Mouse (Mus musculus): ENCODE results near the gene Kcnc3. TPM values are rescaled to one million over a fixed set of nuclear protein-coding genes. Genes with fewer than 3 reads are reported as not detected.

The Kcnc3 gene
- polyA plus RNA-seq, 1 experiment from 2014 or later: 4.4 TPM

GRCm38 (mm10) chr7:44572213-44572701 lies 18.2 kb upstream of the Kcnc3 start, which contains the start of gene Napsa:
TSS of gene Napsa (plus strand) at chr7:44572380.
- Histone ChIP-seq H3K36me3 (no peaks in the 10 kb centered on the region), H3K9ac (replicated peaks) (no peak within 1 kb of the TSS), H3K27ac (no peak within 1 kb of the TSS), H3K9me3 (no peaks in the 10 kb centered on the region), H3K4me1 (replicated peaks) (no peaks in the 10 kb centered on the region), H3K4me3 (replicated peaks) (no peak within 1 kb of the TSS), H3K27me3 (peaks cover 3% of the 10 kb centered on the region), H3K4me2 (replicated peaks) (no peak within 1 kb of the TSS)
- ATAC-seq: no peak
- 31% methylated on average over 7 of the region's 7 CpGs for WGBS

- Histone ChIP-seq H3K4me3 (replicated peaks) (no peak overlapping the region), H3K4me1 (replicated peaks) (no peaks in the 10 kb centered on the region), H3K36me3 (no peaks in the 10 kb centered on the region), H3K9me3 (no peaks in the 10 kb centered on the region), H3K4me2 (replicated peaks) (no peak overlapping the region), H3K27ac (no peak overlapping the region), H3K27me3 (peaks cover 3% of the 10 kb centered on the region), H3K9ac (replicated peaks) (no peak overlapping the region)
- ATAC-seq: no peak
- 72% methylated on average over 5 of the region's 5 CpGs for WGBS
Measured at GRCm38 (mm10) chr7:44572956-44573484, 17.4 kb upstream of the Kcnc3 start.

- H3K9me3 ChIP-seq: no peaks in the 10 kb centered on the region
- no peaks in the 10 kb centered on the region for H3K36me3 ChIP-seq
- H3K27ac ChIP-seq: no peak overlapping the region
- WGBS: 57% methylated on average over 5 of the region's 5 CpGs
- no peak overlapping the region for H3K9ac ChIP-seq (replicated peaks)
- H3K4me3 ChIP-seq (replicated peaks): no peak overlapping the region
- ATAC-seq: no peak
- no peak overlapping the region for H3K4me2 ChIP-seq (replicated peaks)
- peaks cover 3% of the 10 kb centered on the region; the same call in 1 of the 2 replicates for H3K27me3 ChIP-seq
- no peaks in the 10 kb centered on the region for H3K4me1 ChIP-seq (replicated peaks)
Measured at GRCm38 (mm10) chr7:44576333-44576844, 14.1 kb upstream of the Kcnc3 start.

- no peak overlapping the region for H3K4me3 ChIP-seq (replicated peaks)
- H3K36me3 ChIP-seq: no peaks in the 10 kb centered on the region
- H3K27ac ChIP-seq: no peak overlapping the region
- no peaks in the 10 kb centered on the region for H3K9me3 ChIP-seq
- H3K4me1 ChIP-seq (replicated peaks): no peaks in the 10 kb centered on the region; the same call in 1 of the 2 replicates
- ATAC-seq: no peak
- peaks cover 18% of the 10 kb centered on the region for H3K27me3 ChIP-seq
- H3K9ac ChIP-seq (replicated peaks): no peak overlapping the region
- no peak overlapping the region for H3K4me2 ChIP-seq (replicated peaks)
- WGBS: 80% methylated on average over 6 of the region's 6 CpGs
Measured at GRCm38 (mm10) chr7:44581637-44582036, 8.8 kb upstream of the Kcnc3 start.

GRCm38 (mm10) chr7:44582709-44583108 lies 7.8 kb upstream of the Kcnc3 start:
- Histone ChIP-seq H3K4me1 (replicated peaks) (peaks cover 8% of the 10 kb centered on the region), H3K4me3 (replicated peaks) (no peak overlapping the region), H3K9me3 (no peaks in the 10 kb centered on the region), H3K27me3 (peaks cover 24% of the 10 kb centered on the region), H3K27ac (no peak overlapping the region), H3K9ac (replicated peaks) (no peak overlapping the region), H3K4me2 (replicated peaks) (no peak overlapping the region), H3K36me3 (no peaks in the 10 kb centered on the region)
- WGBS: 86% methylated on average over 5 of the region's 5 CpGs
- no peak for ATAC-seq

GRCm38 (mm10) chr7:44583146-44583545 lies 7.3 kb upstream of the Kcnc3 start:
- Histone ChIP-seq H3K27me3 (peaks cover 28% of the 10 kb centered on the region), H3K4me3 (replicated peaks) (no peak overlapping the region), H3K4me1 (replicated peaks) (peaks cover 12% of the 10 kb centered on the region), H3K27ac (no peak overlapping the region), H3K9ac (replicated peaks) (no peak overlapping the region), H3K4me2 (replicated peaks) (no peak overlapping the region), H3K36me3 (no peaks in the 10 kb centered on the region), H3K9me3 (no peaks in the 10 kb centered on the region)
- WGBS: 88% methylated on average over 1 of the region's 1 CpGs
- no peak for ATAC-seq

- 84% methylated on average over 4 of the region's 4 CpGs for WGBS
- no peak overlapping the region for H3K4me2 ChIP-seq (replicated peaks)
- no peak for ATAC-seq
- no peak overlapping the region for H3K27ac ChIP-seq
- H3K4me3 ChIP-seq (replicated peaks): no peak overlapping the region
- no peaks in the 10 kb centered on the region for H3K9me3 ChIP-seq
- peaks cover 34% of the 10 kb centered on the region for H3K27me3 ChIP-seq
- H3K4me1 ChIP-seq (replicated peaks): peaks cover 24% of the 10 kb centered on the region
- H3K9ac ChIP-seq (replicated peaks): no peak overlapping the region
- no peaks in the 10 kb centered on the region for H3K36me3 ChIP-seq
Measured at GRCm38 (mm10) chr7:44584265-44584804, 6.1 kb upstream of the Kcnc3 start.

GRCm38 (mm10) chr7:44584921-44585320 lies 5.5 kb upstream of the Kcnc3 start:
- Histone ChIP-seq H3K36me3 (no peaks in the 10 kb centered on the region), H3K9ac (replicated peaks) (no peak overlapping the region), H3K4me3 (replicated peaks) (no peak overlapping the region), H3K9me3 (no peaks in the 10 kb centered on the region), H3K4me2 (replicated peaks) (no peak overlapping the region), H3K4me1 (replicated peaks) (peaks cover 30% of the 10 kb centered on the region), H3K27ac (no peak overlapping the region), H3K27me3 (peaks cover 34% of the 10 kb centered on the region)
- ATAC-seq: no peak
- WGBS: 90% methylated on average over 6 of the region's 6 CpGs

- Histone ChIP-seq H3K9me3 (no peaks in the 10 kb centered on the region), H3K4me1 (replicated peaks) (peaks cover 35% of the 10 kb centered on the region), H3K36me3 (no peaks in the 10 kb centered on the region), H3K4me3 (replicated peaks) (no peak overlapping the region), H3K27me3 (peaks cover 34% of the 10 kb centered on the region), H3K9ac (replicated peaks) (no peak overlapping the region), H3K27ac (no peak overlapping the region), H3K4me2 (replicated peaks) (0 out of 2 replicates have a peak overlapping the region, but pooled peaks have one; percentile 95)
- 91% methylated on average over 6 of the region's 6 CpGs for WGBS
- no peak for ATAC-seq
Measured at GRCm38 (mm10) chr7:44585606-44586005, 4.9 kb upstream of the Kcnc3 start.

- Histone ChIP-seq H3K36me3 (no peaks in the 10 kb centered on the region), H3K9ac (replicated peaks) (peak overlapping the region; percentile 58), H3K4me1 (replicated peaks) (peaks cover 42% of the 10 kb centered on the region), H3K4me2 (replicated peaks) (peak overlapping the region; percentile 95), H3K27me3 (peaks cover 38% of the 10 kb centered on the region), H3K27ac (no peak overlapping the region), H3K9me3 (no peaks in the 10 kb centered on the region), H3K4me3 (replicated peaks) (peak overlapping the region; percentile 65)
- 7% methylated on average over 19 of the region's 19 CpGs for WGBS
- no peak for ATAC-seq
Measured at GRCm38 (mm10) chr7:44586518-44586917, 3.9 kb upstream of the Kcnc3 start.

- no peak overlapping the region for H3K27ac ChIP-seq
- peak; percentile 49 for ATAC-seq
- WGBS: under 1% methylated on average over 18 of the region's 18 CpGs
Measured at GRCm38 (mm10) chr7:44586930-44587329, 3.5 kb upstream of the Kcnc3 start.

GRCm38 (mm10) chr7:44587676-44588075 lies 2.8 kb upstream of the Kcnc3 start:
- 39% methylated on average over 6 of the region's 6 CpGs for WGBS
- peaks cover 53% of the 10 kb centered on the region for H3K4me1 ChIP-seq (replicated peaks)

More at GRCm38 (mm10) chr7:44586930-44587329, 3.5 kb upstream of the Kcnc3 start:
- peak overlapping the region; percentile 65 for H3K4me3 ChIP-seq (replicated peaks)
- H3K9ac ChIP-seq (replicated peaks): peak overlapping the region; percentile 58; the same call in 1 of the 2 replicates
- peaks cover 42% of the 10 kb centered on the region for H3K27me3 ChIP-seq
- H3K4me2 ChIP-seq (replicated peaks): peak overlapping the region; percentile 95
- no peaks in the 10 kb centered on the region for H3K9me3 ChIP-seq
- no peaks in the 10 kb centered on the region for H3K36me3 ChIP-seq
- H3K4me1 ChIP-seq (replicated peaks): peaks cover 46% of the 10 kb centered on the region

More at GRCm38 (mm10) chr7:44587676-44588075, 2.8 kb upstream of the Kcnc3 start:
- Histone ChIP-seq H3K9ac (replicated peaks) (0 out of 2 replicates have a peak overlapping the region, but pooled peaks have one; percentile 65), H3K9me3 (no peaks in the 10 kb centered on the region), H3K4me3 (replicated peaks) (peak overlapping the region; percentile 65), H3K27me3 (peaks cover 43% of the 10 kb centered on the region), H3K27ac (no peak overlapping the region), H3K4me2 (replicated peaks) (peak overlapping the region; percentile 95), H3K36me3 (no peaks in the 10 kb centered on the region)
- ATAC-seq: no peak
